Mouse (Mus musculus): ENCODE measurements around the gene Aagab.

DNA sequence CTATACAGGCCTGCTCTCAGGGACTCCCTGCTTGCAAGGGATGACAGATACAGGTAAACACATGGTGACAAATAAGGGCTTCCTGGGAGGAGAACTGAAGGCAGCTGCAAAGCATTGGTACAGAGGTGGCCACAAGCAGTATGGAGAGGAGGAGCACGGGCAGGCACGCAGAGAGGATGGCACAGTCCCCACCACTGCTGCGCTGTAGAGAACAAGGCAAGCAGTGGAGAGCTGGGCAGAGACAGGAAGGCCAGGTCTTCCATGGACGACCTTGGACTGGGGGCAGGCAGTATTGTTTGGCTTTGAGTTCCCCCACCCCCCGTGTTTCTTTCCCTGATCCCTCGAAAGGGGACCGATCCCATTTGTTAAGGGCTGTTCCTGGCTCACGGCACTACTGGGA lies 42.6 kb downstream of the Aagab start:
- TF ChIP-seq CTCF (IDR thresholded peaks at IDR 0.05; ENCODE audit: insufficient read depth, low read length) (no peak), POLR2A (IDR thresholded peaks at IDR 0.05; ENCODE audit: borderline replicate concordance, extremely low read depth, low read depth, low read length) (no peak)
